Mouse (Mus musculus): ENCODE data around the gene Gm17657. TPM values are rescaled to one million over a fixed set of nuclear protein-coding genes. Genes with fewer than 3 reads are reported as not detected.
A peak's percentile ranks its signal among the peaks of the same experiment; 100 is the strongest.

The Gm17657 gene
- not detected in 2 replicates for polyA plus RNA-seq (2015; fragmentation: Nextera tagmentation; extraction: Ambion mirVana)

GRCm38 (mm10) chr17:29549543-29550428 is at the start of gene Gm17657, which contains the start of gene Tbc1d22b:
Gene Gm17657 (minus strand): TSS chr17:29549638.
Gene Tbc1d22b (plus strand): TSS chr17:29549785.
- H3K4me1 ChIP-seq (ENCODE audit: control insufficient read depth, low read depth, low read length) = peaks cover 19% of the 10 kb centered on the region
- under 1% methylated on average over 44 of the region's 44 CpGs for WGBS (ENCODE audit: insufficient replicate concordance)
- 0 out of 2 replicates have a peak within 1 kb of the TSS, but pooled peaks have one; percentile 8 for H3K27ac ChIP-seq (ENCODE audit: low read length)

GRCm38 (mm10) chr17:29599051-29599450 is 49.6 kb upstream of the Gm17657 start:
- Histone ChIP-seq H3K9me3 (replicated peaks; ENCODE audit: control insufficient read depth, low read length) (no peaks in the 10 kb centered on the region), H3K27me3 (ENCODE audit: control insufficient read depth, insufficient read depth, low read depth, low read length) (no peaks in the 10 kb centered on the region), H3K36me3 (ENCODE audit: control insufficient read depth, insufficient read depth) (peaks cover 2% of the 10 kb centered on the region; the same call in 1 of the 2 replicates), H3K27ac (ENCODE audit: low read length) (no peak overlapping the region), H3K4me2 (ENCODE audit: low read depth, low read length) (no peak overlapping the region), H3K9ac (ENCODE audit: low read depth, low read length) (no peak overlapping the region), H3K4me1 (ENCODE audit: control insufficient read depth, low read depth, low read length) (no peaks in the 10 kb centered on the region), H3K4me3 (ENCODE audit: low read depth, low read length) (no peak overlapping the region)
- no peak for ATAC-seq (ENCODE audit: low read depth)
- 84% methylated on average over 14 of the region's 14 CpGs for WGBS (ENCODE audit: insufficient replicate concordance)

More at GRCm38 (mm10) chr17:29549543-29550428, at the start of gene Gm17657, which contains the start of gene Tbc1d22b:
- H3K4me3 ChIP-seq (ENCODE audit: low read depth, low read length) = peak within 1 kb of the TSS; percentile 72
- peak within 1 kb of the TSS; percentile 83 for H3K4me2 ChIP-seq (ENCODE audit: low read depth, low read length)
- H3K27me3 ChIP-seq (ENCODE audit: control insufficient read depth, insufficient read depth, low read depth, low read length) = no peaks in the 10 kb centered on the region
- H3K9me3 ChIP-seq (replicated peaks; ENCODE audit: control insufficient read depth, low read length) = no peaks in the 10 kb centered on the region
- peak; percentile 98 for ATAC-seq (ENCODE audit: low read depth)
- H3K9ac ChIP-seq (ENCODE audit: low read depth, low read length) = peak within 1 kb of the TSS; percentile 76
- no peaks in the 10 kb centered on the region for H3K36me3 ChIP-seq (ENCODE audit: control insufficient read depth, insufficient read depth)

GRCm38 (mm10) chr17:29596771-29597132 is 47.3 kb upstream of the Gm17657 start:
- Histone ChIP-seq H3K27me3 (ENCODE audit: control insufficient read depth, insufficient read depth, low read depth, low read length) (no peaks in the 10 kb centered on the region), H3K4me3 (ENCODE audit: low read depth, low read length) (no peak overlapping the region), H3K27ac (ENCODE audit: low read length) (no peak overlapping the region), H3K9ac (ENCODE audit: low read depth, low read length) (no peak overlapping the region), H3K4me2 (ENCODE audit: low read depth, low read length) (no peak overlapping the region), H3K36me3 (ENCODE audit: control insufficient read depth, insufficient read depth) (no peaks in the 10 kb centered on the region), H3K9me3 (replicated peaks; ENCODE audit: control insufficient read depth, low read length) (no peaks in the 10 kb centered on the region), H3K4me1 (ENCODE audit: control insufficient read depth, low read depth, low read length) (no peaks in the 10 kb centered on the region)
- ATAC-seq (ENCODE audit: low read depth) = no peak
- WGBS (ENCODE audit: insufficient replicate concordance) = 86% methylated on average over 13 of the region's 13 CpGs

- H3K27ac ChIP-seq (ENCODE audit: low read length) = no peak overlapping the region
- ATAC-seq (ENCODE audit: low read depth) = no peak
- H3K27me3 ChIP-seq (ENCODE audit: control insufficient read depth, insufficient read depth, low read depth, low read length) = no peaks in the 10 kb centered on the region
- H3K4me1 ChIP-seq (ENCODE audit: control insufficient read depth, low read depth, low read length) = no peaks in the 10 kb centered on the region
- H3K4me3 ChIP-seq (ENCODE audit: low read depth, low read length) = no peak overlapping the region
- no peaks in the 10 kb centered on the region for H3K36me3 ChIP-seq (ENCODE audit: control insufficient read depth, insufficient read depth)
- no peak overlapping the region for H3K4me2 ChIP-seq (ENCODE audit: low read depth, low read length)
- no peaks in the 10 kb centered on the region for H3K9me3 ChIP-seq (replicated peaks; ENCODE audit: control insufficient read depth, low read length)
- 73% methylated on average over 15 of the region's 15 CpGs for WGBS (ENCODE audit: insufficient replicate concordance)
- no peak overlapping the region for H3K9ac ChIP-seq (ENCODE audit: low read depth, low read length)
Observed at GRCm38 (mm10) chr17:29595891-29596770, 46.7 kb upstream of the Gm17657 start.

DNA sequence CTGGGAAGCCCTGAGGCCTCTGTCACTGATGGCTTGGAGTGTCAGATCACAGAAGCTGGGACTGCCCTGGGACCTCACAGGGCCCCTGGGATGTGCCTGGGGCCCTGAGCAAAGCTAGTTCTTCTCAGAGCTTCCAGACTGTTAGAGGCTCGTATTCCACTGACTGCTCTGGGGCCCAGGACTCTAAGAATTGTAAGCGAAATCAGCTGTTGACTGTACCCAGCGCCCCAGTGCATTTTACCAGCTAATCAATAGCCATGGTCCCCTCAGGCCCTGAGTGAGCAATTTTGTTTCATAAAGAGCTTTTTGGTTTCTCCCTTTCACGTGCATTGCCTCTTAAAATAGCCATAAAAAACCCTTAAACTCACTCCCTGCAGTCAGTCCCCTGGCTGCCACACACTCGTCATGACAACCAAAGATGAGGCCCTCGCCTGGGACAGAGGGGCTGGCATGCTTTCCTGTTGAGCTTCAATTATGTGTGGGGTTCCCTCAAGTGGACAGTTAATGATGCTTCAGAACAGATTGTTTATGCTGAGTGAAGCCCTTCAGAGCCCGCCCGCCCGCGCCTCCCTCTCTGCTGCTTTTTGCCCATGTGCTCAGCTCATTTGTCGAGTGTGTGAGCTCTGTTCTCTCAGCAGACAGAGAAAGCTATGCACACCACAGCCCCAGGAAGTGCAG is 39.9 kb upstream of the Gm17657 start:
- WGBS (ENCODE audit: insufficient replicate concordance) = 74% methylated on average over 11 of the region's 11 CpGs
- Histone ChIP-seq H3K27me3 (ENCODE audit: control insufficient read depth, insufficient read depth, low read depth, low read length) (no peaks in the 10 kb centered on the region), H3K4me2 (ENCODE audit: low read depth, low read length) (no peak overlapping the region), H3K36me3 (ENCODE audit: control insufficient read depth, insufficient read depth) (no peaks in the 10 kb centered on the region), H3K27ac (ENCODE audit: low read length) (no peak overlapping the region), H3K9me3 (replicated peaks; ENCODE audit: control insufficient read depth, low read length) (no peaks in the 10 kb centered on the region), H3K9ac (ENCODE audit: low read depth, low read length) (no peak overlapping the region), H3K4me3 (ENCODE audit: low read depth, low read length) (no peak overlapping the region), H3K4me1 (ENCODE audit: control insufficient read depth, low read depth, low read length) (no peaks in the 10 kb centered on the region)
- no peak for ATAC-seq (ENCODE audit: low read depth)

DNA sequence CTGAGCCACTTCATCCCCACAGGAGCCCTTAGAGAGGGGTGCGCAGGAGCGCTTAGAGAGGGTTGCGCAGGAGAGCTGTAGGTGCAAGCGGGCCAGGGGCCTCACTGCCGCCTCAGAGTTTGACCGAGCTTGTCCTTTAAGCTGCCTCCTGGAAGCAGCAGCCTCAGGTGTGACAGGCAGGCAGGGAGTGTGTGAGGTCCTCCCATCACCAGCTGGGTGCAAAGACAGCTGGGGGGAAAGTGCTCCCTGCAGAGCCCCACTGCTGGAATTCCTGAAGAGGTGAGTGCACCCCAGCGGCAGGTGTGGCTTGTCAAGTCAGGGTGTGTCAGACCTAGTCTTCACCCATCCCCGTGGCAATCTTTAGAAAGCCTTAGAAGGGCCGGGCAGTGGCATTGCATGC is 37.5 kb upstream of the Gm17657 start:
- H3K9ac ChIP-seq (ENCODE audit: low read depth, low read length) = no peak overlapping the region
- H3K36me3 ChIP-seq (ENCODE audit: control insufficient read depth, insufficient read depth) = no peaks in the 10 kb centered on the region
- H3K27ac ChIP-seq (ENCODE audit: low read length) = no peak overlapping the region
- no peaks in the 10 kb centered on the region for H3K9me3 ChIP-seq (replicated peaks; ENCODE audit: control insufficient read depth, low read length)
- WGBS (ENCODE audit: insufficient replicate concordance) = 77% methylated on average over 9 of the region's 9 CpGs
- no peak overlapping the region for H3K4me3 ChIP-seq (ENCODE audit: low read depth, low read length)
- no peaks in the 10 kb centered on the region; the same call in 1 of the 2 replicates for H3K4me1 ChIP-seq (ENCODE audit: control insufficient read depth, low read depth, low read length)
- ATAC-seq (ENCODE audit: low read depth) = no peak
- no peak overlapping the region for H3K4me2 ChIP-seq (ENCODE audit: low read depth, low read length)
- H3K27me3 ChIP-seq (ENCODE audit: control insufficient read depth, insufficient read depth, low read depth, low read length) = no peaks in the 10 kb centered on the region

GRCm38 (mm10) chr17:29585446-29585845 is 36.0 kb upstream of the Gm17657 start:
- ATAC-seq (ENCODE audit: low read depth) = no peak
- WGBS (ENCODE audit: insufficient replicate concordance) = 51% methylated on average over 6 of the region's 6 CpGs

GRCm38 (mm10) chr17:29584737-29585136 is 35.3 kb upstream of the Gm17657 start:
- H3K27ac ChIP-seq (ENCODE audit: low read length) = no peak overlapping the region
- no peak overlapping the region for H3K4me3 ChIP-seq (ENCODE audit: low read depth, low read length)
- no peak for ATAC-seq (ENCODE audit: low read depth)
- H3K9ac ChIP-seq (ENCODE audit: low read depth, low read length) = no peak overlapping the region
- no peak overlapping the region for H3K4me2 ChIP-seq (ENCODE audit: low read depth, low read length)
- no peaks in the 10 kb centered on the region for H3K36me3 ChIP-seq (ENCODE audit: control insufficient read depth, insufficient read depth)
- 66% methylated on average over 3 of the region's 3 CpGs for WGBS (ENCODE audit: insufficient replicate concordance)
- no peaks in the 10 kb centered on the region for H3K27me3 ChIP-seq (ENCODE audit: control insufficient read depth, insufficient read depth, low read depth, low read length)
- H3K9me3 ChIP-seq (replicated peaks; ENCODE audit: control insufficient read depth, low read length) = no peaks in the 10 kb centered on the region
- no peaks in the 10 kb centered on the region; the same call in 1 of the 2 replicates for H3K4me1 ChIP-seq (ENCODE audit: control insufficient read depth, low read depth, low read length)

More at GRCm38 (mm10) chr17:29585446-29585845, 36.0 kb upstream of the Gm17657 start:
- H3K27ac ChIP-seq (ENCODE audit: low read length) = no peak overlapping the region
- H3K36me3 ChIP-seq (ENCODE audit: control insufficient read depth, insufficient read depth) = no peaks in the 10 kb centered on the region
- no peak overlapping the region for H3K9ac ChIP-seq (ENCODE audit: low read depth, low read length)
- no peak overlapping the region for H3K4me3 ChIP-seq (ENCODE audit: low read depth, low read length)
- H3K4me2 ChIP-seq (ENCODE audit: low read depth, low read length) = no peak overlapping the region
- H3K27me3 ChIP-seq (ENCODE audit: control insufficient read depth, insufficient read depth, low read depth, low read length) = no peaks in the 10 kb centered on the region
- H3K9me3 ChIP-seq (replicated peaks; ENCODE audit: control insufficient read depth, low read length) = no peaks in the 10 kb centered on the region
- H3K4me1 ChIP-seq (ENCODE audit: control insufficient read depth, low read depth, low read length) = no peaks in the 10 kb centered on the region; the same call in 1 of the 2 replicates
